Mouse (Mus musculus): ENCODE data around the gene Tubb4b.

DNA sequence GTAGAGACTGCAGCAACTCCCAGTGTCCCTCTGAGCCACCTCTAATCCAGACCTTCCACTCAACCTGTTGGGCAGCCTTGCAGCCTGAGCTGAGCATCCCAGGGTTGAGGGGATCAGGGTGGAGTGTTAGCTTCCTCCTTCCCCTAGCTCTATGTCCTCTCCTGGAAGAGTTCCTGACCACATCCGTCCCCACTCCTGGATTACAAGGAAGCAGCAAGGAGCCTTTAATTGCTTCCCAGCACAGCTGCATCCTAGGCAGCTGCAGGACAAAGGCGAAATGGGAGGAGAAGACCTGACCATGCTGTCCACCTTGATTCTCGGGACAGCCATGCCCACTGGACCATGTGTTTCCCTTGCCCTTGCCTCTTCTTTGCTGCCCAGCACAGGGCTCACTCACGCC lies 47.4 kb downstream of the Tubb4b start:
- TF ChIP-seq POLR2A (IDR thresholded peaks at IDR 0.05; ENCODE audit: extremely low read depth, insufficient read depth, low read length) (no peak), CTCF (IDR thresholded peaks at IDR 0.05; ENCODE audit: extremely low read depth, insufficient read depth, low read length) (no peak)
